Mouse (Mus musculus) heart, postnatal 25 days (tissue): ENCODE results near the gene Zfp597. TPM values are rescaled to one million over a fixed set of nuclear protein-coding genes. Genes with fewer than 3 reads are reported as not detected.
"Not testable (repeated sequence)": the region's sequence is repeated elsewhere in the genome, so short reads cannot be mapped to it uniquely, and the experiment has no call there.

Experiments
- DNase-seq: peaks from one replicate; pipeline ENCODE4 v3.0.0; 2022; ENCODE audit warnings: low spot score
- intact Hi-C: fragments of 180-260 bp; cut with DNase I; formaldehyde crosslinking; loops from one replicate; pipeline ENCODE4 v1.15.1; 2025
- total RNA-seq, 2 experiments: library from RNA; stranded (reverse); gene quantifications; 2 replicates each; pipeline ENCODE4 v1.2.3; 2021

Gene Zfp597
- total RNA-seq, 2 experiments from 2014 or later, result 9.6 to 13.5 TPM

DNA sequence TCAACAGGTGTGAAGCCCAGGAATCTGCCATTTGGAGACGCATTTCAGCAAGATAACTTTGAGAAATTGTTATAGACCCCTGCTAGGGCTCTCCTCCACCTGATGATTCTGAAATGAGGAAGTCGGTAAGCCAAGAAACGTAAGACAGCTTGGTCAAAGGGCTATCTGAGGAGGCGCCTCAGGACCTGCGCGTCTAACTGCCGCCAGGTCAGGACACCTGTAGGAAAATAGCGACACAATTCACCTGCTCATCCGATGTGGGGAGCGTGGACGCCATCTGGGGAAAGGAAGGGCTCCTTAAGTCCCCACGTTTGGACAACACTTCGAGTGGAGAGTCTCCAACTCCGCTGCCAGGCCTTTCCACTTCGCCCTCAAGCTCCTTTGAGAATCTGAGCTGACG, 12.5 kb downstream of the Zfp597 start:
- no peak for DNase-seq
- intact Hi-C loops, result no loop called here

DNA sequence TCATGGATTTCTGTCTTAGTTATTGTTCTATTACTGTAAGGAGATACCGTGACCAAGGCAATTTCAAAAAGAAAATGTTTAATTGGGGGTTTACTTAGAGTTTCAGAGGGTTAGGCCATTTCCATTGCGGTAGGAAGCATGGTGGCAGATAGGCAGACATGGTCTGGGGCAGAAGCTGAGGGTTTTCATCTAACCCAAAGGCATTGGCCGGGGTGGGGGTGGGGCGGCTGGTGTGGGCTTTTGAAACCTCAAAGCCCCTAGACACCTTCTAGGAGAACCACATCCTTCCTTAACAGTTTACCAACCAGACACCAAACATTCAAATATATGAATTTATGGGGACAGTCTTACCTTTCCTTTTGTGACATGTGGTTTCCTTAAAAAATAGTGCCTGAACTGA, 25.1 kb downstream of the Zfp597 start:
- DNase-seq, result no peak
- intact Hi-C loops, result no loop called here

DNA sequence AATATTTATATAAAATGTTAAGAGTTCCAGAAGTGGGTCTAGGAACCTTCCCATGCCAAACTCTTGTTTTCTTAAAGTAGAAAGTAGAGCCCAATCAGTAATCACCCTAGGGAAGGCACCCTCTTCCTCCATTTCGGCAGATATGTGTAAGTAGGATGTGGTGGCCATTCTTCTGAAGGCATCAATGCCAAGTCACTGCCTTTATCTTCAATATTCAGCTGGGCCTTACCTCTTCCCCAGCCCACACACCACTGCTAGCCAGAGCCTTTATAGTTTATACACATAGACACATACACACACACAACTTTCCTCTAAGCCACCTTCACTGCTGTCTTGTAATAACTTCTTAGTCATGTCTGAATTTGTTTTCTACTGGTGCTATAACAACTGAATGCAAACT, 28.6 kb downstream of the Zfp597 start:
- intact Hi-C loops, result no loop called here
- no peak for DNase-seq

DNA sequence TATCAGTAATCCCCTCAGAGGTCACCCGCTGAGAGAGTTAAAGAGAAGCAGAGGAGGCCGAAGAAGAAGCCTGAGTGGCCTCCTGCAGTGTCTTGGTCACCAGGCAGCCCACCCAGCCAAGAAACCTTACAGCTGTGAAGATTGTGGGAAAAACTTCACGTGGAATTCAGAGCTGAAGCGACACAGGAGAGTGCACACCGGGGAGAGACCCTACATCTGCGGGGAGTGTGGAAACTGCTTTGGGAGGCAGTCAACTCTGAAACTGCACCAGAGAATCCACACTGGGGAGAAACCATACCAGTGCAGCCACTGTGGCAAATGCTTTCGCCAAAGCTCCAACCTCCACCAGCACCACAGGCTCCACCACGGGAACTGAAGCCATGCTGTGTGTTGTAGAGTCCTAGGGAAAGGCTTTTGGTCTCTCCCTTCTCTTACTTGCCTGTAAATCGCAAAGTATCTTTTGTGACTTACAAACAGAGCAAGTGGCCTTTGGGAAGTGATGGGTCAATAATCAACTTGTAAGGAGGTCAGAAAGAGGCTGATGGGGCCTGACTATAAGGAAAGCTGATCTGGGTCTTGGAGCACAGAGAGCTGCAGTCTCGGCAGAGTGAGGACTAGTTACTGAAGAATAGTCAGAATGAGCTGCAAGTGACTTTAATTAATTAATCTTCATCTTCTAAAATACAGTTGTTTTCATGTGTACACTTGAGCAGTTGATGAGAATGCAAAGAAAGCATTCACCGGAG, 29.8 kb downstream of the Zfp597 start:
- DNase-seq, result no peak
- intact Hi-C loops, result no loop called here

DNA sequence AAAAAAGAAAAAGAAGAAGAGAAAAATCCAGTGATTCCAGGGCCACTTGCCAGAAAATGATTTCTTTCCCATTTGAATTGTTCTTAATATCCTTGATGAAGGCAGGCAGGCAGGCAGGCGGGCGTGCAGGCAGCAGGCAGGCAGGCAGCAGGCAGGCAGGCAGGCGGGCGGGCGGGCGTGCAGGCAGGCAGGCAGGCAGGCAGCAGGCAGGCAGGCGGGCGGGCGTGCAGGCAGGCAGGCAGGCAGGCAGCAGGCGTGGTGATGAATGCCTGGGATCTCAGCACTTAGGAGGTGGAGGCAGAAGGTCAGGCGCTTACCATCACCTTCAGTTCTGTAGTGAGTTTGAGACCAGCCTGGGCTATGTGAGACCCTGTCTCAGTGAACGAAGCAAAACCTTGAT, 31.8 kb downstream of the Zfp597 start:
- intact Hi-C loops, result no loop called here

DNA sequence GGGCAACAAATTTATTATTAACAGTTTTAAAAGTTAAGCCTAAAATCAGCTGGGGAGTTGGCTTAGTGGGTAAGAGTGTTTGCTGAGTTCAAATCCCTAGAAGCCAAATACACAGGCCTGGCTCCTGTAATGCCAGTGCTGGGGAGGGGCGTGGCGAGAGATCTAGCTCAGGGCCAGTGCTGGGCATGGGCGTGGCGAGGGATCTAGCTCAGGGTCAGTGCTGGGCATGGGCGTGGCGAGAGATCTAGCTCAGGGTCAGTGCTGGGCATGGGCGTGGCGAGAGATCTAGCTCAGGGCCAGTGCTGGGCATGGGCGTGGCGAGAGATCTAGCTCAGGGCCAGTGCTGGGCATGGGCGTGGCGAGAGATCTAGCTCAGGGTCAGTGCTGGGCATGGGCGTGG, 33.1 kb downstream of the Zfp597 start:
- DNase-seq, intact Hi-C loops: not testable (repeated sequence)

More for the DNA sequence above, 31.8 kb downstream of the Zfp597 start:
- no peak for DNase-seq

DNA sequence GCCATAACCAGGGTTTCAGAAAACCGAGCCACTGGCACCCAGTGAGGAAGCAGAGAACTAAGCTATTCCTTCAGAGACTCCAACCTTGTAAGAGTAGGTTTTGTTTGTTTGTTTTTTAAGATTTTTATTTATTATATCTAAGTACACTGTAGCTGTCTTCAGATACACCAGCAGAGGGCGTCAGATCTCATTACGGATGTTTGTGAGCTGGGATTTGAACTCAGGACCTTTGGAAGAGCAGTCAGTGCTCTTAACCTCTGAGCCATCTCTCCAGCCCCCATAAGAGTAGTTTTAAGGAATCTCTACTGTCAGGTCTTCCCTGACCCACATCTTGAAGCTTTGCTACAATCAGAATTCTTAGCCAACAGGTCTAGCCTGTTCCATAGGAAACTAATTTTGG, 35.9 kb downstream of the Zfp597 start:
- no peak for DNase-seq
- intact Hi-C loops, result loop anchor here (5.0 to 10.0 kb wide), 3 partner anchors 34 to 154 kb away; partner anchors contain the start of genes Gm20695, Slx4, Zfp263 and Zfp597

DNA sequence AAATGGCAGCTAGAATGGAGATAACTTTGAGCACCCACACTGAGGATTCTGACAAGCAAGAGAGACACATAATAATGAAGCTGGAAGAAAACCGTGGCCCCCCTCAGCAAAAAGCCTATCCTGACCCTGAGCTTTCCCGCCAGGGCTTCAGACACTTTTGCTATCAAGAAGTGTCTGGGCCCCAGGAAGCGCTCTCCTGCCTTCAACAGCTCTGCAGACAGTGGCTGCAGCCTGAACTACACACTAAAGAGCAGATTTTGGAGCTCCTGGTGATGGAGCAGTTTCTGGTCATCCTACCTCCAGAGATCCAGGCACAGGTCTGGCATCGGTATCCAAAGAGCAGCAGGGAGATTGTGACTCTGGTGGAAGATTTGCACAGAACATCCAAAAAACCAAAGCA, 36.5 kb downstream of the Zfp597 start:
- intact Hi-C loops, result loop anchor here (2.0 to 10.0 kb wide), 4 partner anchors 34 to 154 kb away; partner anchors contain the start of genes 1700037C18Rik, Cluap1, Gm20695 and Slx4
- DNase-seq, result no peak

DNA sequence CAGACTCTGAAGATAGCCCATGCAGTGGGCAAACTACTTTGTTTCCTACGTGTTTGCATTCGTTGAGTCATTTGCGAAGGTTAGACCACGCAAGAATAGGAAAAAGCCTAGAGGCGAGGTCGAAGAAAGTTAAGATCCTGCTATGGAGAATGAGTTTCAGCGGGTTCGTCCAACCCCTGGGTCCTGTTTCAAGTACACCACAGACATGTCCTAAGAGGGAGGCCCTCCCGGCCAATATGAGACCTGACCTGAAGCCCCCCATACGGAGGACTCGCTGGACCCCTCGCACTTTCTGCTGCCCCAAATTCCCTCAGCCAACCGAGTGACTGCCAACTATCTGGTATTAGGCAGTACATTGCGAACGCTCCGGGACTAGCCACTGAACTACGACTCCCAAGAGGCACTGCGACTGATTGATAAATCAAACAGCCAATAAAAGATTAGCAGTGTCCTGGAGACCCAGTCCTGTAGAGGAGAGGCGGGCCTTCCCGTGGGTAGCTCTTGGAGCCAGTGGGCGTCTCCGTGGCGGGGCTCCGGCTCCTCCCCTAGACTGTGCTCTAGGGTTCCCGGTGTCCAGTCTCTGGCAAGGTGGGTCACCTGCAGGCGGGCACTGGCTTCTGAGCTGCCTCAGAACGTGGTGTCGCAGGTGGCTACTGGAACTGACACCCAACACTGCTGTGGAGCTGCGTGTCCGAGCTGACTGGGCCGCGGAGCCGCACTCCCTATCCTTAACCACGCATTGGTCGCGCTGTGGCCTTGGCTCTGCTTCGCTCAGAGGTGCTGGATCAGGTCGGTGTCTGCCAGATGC, 37.4 kb downstream of the Zfp597 start, which contains the start of gene Zfp174:
Zfp174 (plus strand) TSS at position 558 of the 808 bp plus-strand sequence.
- DNase-seq, result peak; percentile 90
- intact Hi-C loops, result loop anchor here (2.0 to 10.0 kb wide), 4 partner anchors 35 to 155 kb away; partner anchors contain the start of genes 1700037C18Rik, Cluap1, Gm20695 and Slx4

DNA sequence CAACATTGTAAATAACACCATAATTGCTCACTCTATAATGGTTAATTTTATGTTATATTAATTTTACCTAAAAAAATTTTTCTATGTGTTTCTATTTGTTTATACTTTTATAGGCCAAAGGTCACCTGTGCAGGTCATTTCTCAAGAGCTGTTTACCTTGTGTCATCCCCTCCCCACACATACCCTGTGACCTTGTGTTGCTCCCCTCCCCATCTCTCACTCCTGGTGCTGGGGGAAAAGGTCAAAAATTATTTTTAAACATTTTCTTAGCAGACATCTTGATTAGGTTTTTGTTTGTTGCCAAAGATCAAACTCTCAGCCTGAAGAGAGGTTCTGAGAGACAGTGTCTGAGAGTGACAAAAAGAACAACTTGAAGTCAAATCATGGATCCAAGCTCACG, 40.6 kb downstream of the Zfp597 start:
- intact Hi-C loops, result loop anchor here (10.0 kb wide), 1 partner anchor 99 kb away; the partner anchor contains the start of gene Zfp263
- no peak for DNase-seq

DNA sequence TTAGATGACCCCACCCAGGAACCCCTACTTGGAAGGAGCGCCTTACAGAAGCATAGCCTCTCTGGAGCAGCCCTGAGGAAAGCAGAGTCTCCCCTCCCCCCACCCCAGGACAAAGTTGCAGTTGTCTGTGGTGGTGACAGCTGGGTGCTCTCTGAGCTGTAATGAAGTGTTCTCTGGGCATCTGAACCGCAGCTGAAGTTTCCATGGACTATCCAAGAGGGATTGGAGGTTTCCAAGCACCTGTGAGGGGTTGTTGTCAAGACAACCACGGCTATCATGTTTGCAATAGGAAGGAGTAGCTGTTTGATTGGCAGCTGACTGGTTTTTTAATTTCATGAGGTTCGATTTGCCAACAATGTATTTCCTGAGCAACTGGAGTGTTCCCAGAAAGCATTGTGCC, 41.4 kb downstream of the Zfp597 start:
- intact Hi-C loops, result loop anchor here (10.0 kb wide), 1 partner anchor 98 kb away; the partner anchor contains the start of gene Zfp263
- no peak for DNase-seq

DNA sequence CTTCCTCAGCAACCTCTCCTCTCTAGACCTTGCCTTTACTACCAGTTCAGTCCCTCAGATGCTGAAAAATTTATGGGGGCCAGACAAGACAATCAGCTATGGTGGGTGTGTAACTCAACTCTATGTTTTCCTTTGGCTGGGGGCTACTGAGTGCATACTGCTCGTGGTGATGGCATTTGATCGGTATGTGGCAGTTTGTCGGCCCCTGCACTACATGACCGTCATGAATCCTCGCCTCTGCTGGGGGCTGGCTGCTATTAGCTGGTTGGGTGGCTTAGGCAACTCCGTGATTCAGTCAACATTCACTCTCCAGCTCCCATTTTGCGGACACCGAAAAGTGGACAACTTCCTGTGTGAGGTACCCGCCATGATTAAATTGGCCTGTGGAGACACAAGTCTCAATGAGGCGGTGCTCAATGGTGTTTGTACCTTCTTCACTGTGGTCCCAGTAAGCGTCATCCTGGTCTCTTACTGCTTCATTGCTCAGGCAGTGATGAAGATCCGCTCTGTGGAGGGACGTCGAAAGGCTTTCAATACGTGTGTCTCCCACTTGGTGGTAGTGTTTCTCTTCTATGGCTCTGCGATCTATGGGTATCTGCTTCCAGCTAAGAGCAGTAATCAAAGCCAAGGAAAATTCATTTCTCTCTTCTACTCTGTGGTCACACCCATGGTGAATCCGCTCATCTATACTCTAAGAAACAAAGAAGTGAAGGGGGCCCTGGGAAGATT, 45.0 kb downstream of the Zfp597 start:
- intact Hi-C loops, result no loop called here
- no peak for DNase-seq

DNA sequence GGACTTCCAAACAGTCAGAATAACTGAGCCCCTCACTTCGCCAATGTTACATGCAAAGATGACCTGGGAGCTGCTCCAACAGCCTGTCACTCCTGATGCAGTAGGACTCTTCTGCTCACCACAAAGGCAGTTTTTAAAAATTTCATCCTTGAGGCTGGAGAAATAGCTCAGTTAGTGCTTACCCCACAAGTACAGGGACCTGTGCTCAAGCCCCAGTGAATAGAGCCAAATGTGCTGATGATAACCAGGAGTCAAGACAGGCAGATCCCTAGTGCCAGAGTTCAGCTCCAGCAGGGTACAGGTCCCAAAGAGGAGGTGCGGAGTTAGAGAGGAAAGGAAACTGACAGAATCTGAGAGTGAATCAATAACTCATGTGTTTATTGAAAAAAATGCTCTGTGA, 48.9 kb downstream of the Zfp597 start:
- no peak for DNase-seq
- intact Hi-C loops, result no loop called here

DNA sequence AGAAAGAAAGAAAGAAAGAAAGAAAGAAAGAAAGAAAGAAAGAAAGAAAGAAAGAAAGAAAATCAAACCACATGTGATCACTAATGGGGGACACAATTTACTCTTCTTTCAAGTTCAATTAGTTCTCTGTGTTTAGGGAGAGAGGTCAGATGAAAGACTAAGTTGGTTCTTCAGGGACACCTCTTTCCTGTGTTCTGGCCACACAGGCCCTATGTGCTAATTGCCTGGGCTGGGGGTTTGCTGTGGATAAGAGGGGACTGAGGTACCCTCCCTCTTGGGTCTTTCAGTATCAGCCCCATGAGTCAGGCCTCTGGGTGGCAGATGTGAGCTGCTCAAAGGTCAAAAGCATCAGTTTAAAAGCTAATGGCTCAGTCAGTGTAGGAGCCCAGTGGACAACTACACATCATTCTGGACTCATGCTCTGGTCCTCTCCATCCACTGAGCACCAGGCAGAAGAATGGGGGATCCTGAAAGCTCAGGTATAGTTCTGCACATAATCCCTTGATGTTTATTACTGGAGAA, 53.7 kb downstream of the Zfp597 start, which contains the start of gene Olfr15:
Olfr15 (plus strand) TSS at position 291 of the 522 bp plus-strand sequence.
- DNase-seq, result no peak
- intact Hi-C loops, result no loop called here

DNA sequence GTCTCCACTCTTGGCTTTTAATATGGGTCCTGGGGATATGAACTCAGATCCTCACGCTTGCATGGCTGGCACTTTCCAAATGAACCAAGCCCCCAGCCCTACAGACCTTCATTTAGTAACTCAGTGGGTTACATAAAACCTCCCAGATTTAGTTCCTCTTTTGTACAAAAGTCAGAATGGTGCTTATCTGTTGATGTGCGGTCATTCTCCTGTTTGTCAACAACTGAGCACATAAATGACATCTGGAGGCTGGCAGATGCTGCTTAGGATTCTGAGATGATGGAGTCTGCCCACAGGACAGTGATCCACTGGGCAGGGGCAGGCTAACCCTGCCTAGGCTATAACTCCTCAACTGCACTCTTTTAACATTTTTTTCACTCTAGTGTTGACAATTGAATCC, 54.6 kb downstream of the Zfp597 start:
- intact Hi-C loops, result no loop called here

DNA sequence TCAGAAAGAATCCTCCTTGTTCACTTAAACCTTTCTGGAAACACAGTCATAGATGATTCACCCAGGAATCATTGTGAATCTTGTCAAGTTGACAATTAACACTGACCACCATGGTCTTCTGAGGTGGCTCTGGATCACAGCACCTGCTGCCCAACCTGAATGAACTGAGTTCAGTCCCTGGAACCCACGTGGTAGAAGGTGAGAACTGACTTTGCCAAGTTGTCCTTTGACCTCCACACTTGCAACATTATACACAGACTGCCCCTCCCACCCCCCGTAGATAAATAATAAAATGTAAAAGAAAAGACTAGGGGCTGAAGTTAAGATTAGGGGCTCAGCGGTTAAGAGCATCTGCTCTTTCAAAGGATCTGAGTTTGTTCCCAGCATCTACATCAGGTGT, 56.3 kb downstream of the Zfp597 start:
- DNase-seq, result no peak
- intact Hi-C loops, result no loop called here

More for the DNA sequence above, 54.6 kb downstream of the Zfp597 start:
- no peak for DNase-seq

DNA sequence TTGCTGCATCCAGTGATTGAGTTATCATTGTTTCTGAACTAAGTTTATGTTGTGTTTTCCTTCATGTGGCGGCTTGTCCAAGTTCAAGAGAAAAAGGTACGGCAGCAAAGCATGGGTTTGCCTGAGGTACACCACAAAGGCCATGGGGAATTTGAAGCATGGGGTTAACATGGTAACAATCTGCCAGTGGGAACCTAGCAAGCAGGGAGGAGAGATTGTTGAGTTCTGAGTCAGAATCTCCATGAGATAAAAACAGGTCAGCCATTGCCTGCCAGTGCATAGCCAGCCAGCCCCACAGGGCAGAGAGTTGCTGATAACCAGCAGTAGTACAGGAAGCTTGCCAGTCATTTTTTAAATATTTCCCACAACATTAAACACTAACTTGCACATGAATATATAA, 64.2 kb downstream of the Zfp597 start:
- intact Hi-C loops, result no loop called here

DNA sequence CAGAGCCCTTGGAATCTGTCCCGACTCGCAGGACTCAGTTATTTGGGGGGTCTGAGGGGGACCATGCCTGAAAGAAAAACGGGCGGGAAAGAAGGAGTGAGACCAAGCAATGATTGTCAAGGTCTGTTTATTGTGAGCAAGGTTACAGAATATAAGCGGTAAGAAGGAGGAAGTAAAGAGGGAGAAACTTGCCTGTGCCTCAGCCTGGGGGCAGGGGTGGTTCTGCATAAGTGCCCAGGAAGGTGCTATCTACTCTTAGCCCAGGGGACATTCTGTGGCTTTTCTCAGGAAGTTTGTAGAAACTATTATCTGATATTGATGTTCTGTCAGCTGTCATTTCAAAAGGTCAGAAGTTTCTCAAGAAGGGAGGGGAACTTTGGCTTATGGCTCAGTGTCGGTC, 69.7 kb downstream of the Zfp597 start:
- intact Hi-C loops, DNase-seq: not testable (repeated sequence)

More for the DNA sequence above, 64.2 kb downstream of the Zfp597 start:
- DNase-seq, result no peak
